Mouse (Mus musculus): ENCODE measurements around the gene Nr1d1.

The Nr1d1 gene

GRCm38 (mm10) chr11:98774582-98775347, at the start of gene Nr1d1:
Gene Nr1d1, minus strand, starts transcription at chr11:98775333.
- no peak for DNase-seq (ENCODE audit: low read depth, low spot score)

DNA sequence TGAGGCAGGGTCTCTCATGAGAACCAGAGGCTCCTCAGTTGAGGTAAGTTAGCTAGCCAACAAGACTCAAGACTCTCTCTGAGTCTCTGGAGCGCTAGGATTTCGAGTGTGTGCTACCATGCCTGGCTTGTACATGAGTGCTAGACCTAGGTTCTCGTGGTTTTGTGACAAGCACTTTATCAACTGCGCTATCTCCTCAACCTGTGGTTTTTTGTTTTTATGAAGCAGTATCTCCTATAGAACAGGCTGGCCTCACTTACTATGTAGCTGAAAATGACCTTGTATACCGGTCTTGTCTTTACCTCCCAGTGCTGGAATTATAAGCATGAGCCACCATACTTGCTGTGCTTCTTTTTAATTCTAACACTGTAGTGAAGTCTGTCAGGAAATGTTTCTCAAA, 45.8 kb upstream of the Nr1d1 start:
- no peak for DNase-seq (ENCODE audit: low read depth, low spot score)

DNA sequence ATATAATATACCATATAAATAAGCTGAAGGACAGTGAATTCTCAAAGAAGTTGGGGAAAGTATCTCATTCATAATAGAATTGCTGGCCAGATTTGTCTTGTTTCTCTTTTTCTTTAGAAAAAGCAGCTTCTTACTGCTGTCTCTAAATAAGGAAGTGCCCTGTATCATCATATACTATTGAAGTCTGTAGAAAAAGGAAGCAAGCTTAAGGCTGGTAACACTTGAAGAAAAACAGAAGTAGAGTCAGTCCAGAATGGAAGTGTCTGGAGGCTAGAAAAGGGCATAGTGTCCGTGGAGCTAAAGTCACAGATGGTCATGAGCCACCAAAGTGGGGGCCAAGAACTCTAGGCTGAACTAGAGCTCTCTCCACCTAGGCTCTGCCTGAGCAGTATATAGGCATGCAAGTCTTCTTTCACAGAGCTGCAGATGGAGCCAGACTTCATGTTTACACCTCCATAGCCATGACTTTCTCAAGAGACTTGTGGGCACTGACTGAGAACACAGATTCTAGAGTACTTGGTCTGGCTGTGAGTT, 41.6 kb upstream of the Nr1d1 start:
- no peak for DNase-seq (ENCODE audit: low read depth, low spot score)

GRCm38 (mm10) chr11:98810686-98811085, 35.6 kb upstream of the Nr1d1 start:
- no peak for DNase-seq (ENCODE audit: low read depth, low spot score)

DNA sequence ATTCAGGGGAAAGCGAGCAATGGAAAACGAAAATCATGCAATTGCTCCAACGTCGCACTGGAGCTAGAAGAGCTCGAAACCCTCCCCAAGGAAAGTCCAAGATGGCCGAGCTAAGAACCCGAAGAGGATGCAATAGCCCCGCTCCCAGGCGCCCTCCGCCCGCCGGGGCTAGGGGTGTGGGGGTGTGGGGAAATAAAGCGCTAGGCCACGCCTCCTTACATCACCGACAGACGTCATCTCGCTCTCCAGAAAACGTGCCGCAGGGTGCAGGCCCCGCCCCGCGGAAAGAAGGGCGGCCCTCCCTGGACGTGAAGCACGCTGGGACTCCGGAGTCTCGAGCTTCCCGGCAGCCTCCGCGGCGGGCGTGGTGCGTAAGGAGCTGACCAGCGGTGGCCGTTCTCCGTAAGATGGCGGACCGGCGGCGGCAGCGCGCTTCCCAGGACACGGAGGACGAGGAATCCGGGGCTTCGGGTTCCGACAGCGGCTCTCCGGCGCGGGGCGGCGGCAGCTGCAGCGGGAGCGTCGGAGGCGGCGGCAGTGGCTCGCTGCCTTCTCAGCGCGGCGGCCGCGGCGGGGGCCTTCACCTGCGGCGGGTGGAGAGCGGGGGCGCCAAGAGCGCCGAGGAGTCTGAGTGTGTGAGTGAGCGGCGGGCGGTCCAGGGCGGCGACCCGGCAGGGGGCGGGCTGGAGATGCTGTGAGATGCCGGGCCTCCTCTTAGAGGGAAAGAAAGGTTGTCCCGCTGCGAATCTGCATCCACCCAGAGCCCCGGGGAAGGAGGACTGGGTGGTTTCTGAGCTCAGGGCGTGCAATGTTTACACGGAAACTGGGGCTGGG, 34.5 kb upstream of the Nr1d1 start:
- peak; percentile 97 for DNase-seq (ENCODE audit: low read depth, low spot score)

DNA sequence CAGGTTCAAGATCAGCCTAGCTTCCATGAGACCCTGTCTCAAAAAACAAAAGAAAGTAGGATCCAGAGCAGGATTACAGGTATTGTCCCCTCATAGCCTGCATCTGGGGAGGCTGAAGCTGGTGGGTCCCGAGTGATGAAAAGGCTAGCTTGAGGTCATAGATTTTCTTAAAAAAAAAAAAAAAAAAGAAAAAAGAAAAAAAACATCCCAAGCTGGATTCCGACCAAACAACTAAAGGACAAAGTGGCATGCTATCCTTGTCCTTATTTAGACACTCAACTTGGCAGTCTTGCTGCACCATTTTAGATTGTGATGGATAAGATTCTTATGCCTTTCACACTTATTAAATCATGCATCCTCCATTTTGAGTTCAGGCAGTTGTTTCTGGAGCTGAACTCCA, 33.3 kb upstream of the Nr1d1 start:
- no peak for DNase-seq (ENCODE audit: low read depth, low spot score)

GRCm38 (mm10) chr11:98804605-98805004, 29.5 kb upstream of the Nr1d1 start, which contains the start of gene Casc3:
Gene Casc3, plus strand, starts transcription at chr11:98804905.
- no peak for DNase-seq (ENCODE audit: low read depth, low spot score)

- DNase-seq (ENCODE audit: low read depth, low spot score): no peak
These were observed 22.8 kb upstream of the Nr1d1 start for GRCm38 (mm10) chr11:98797909-98798308.

GRCm38 (mm10) chr11:98797306-98797705, 22.2 kb upstream of the Nr1d1 start:
- DNase-seq (ENCODE audit: low read depth, low spot score): no peak

- DNase-seq (ENCODE audit: low read depth, low spot score): peak; percentile 70
These were observed 21.5 kb upstream of the Nr1d1 start for GRCm38 (mm10) chr11:98796515-98797216.

DNA sequence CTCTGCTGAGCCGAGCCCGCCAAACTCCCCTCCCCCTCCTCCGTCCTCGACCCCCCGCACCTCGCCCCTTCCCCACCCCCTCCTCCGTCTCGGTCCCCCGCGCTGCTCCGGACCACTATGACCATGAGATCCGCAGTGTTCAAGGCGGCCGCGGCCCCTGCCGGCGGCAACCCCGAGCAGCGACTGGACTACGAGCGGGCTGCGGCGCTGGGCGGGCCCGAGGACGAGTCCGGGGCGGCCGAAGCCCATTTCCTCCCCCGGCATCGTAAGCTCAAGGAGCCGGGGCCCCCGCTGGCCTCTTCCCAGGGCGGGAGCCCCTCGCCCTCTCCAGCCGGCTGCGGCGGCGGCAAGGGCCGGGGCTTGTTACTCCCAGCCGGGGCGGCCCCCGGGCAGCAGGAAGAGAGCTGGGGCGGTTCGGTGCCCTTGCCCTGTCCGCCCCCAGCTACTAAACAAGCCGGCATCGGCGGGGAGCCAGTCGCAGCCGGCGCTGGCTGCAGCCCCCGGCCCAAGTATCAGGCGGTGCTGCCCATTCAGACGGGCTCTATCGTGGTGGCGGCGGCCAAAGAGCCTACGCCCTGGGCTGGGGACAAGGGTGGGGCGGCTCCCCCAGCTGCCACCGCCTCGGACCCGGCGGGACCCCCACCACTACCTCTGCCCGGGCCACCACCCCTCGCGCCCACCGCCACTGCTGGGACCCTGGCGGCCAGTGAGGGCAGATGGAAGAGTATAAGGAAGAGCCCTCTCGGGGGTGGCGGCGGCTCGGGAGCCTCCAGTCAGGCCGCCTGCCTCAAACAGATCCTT, 20.8 kb upstream of the Nr1d1 start:
- peak; percentile 58 for DNase-seq (ENCODE audit: low read depth, low spot score)

DNA sequence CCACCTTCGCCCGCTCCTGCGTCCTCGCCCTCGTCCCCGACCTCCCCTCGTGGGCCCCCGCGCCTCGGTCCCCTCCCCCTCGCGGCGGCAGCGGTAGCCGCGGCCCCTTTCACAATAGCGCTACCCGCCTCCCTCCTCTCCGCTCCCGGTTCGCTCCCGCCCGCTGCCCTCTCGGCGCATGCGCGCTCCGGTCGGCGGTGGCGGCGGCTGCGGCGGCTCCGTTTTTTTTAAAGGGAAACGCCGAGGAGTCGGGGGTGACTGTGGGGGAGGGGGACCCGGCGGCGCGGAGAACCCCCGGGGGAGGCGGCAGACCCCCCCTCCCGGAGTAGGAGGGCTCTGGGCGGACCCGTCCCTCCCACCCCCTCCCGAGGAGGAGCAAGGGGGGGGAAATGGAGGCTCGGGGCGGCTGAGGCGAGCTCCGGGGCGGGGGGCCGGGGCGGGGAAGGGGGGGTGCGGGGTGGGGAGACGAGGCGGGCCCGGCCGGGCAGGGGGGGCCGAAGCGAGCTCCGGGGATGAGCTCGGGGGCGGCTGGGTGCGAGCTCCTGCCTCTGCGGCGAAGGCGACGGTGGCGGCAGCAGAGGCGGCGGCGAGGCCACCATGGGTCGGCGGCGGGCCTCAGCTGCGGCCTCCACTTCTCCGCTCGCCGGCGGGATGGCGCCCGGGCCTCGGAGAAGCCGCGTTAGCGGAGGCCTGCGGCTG, 20.0 kb upstream of the Nr1d1 start, which contains the start of gene Msl1:
Msl1 (plus strand) TSS at position 502 of the 699 bp plus-strand sequence.
- DNase-seq (ENCODE audit: low read depth, low spot score): peak; percentile 76

DNA sequence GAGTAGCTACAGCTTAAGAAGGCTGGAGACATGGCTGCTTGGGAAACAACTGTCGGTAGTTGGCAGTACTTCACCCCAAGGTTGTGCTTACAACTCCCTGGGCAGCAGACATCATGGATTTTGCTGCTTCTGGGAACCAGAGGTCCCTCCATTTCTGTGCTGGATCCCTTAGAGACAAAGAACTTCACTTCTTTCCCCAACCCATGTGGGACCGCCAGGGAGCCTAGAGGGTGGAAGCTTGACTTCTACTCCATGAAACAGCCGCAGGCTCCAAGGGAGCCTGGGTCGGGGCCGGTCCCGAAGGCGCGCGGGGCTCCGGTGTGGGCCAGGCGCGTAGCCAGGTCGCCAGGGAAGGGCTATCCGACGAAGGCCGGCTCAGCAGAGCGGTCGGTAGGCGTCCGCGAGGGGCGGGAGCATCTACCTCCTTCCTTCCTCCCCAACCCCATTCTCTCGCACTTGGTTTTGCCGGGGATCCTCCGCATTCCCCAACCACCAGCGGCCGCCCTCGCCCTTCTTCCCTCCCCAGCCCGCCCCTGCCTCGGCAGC, 19.4 kb upstream of the Nr1d1 start:
- DNase-seq (ENCODE audit: low read depth, low spot score): peak; percentile 84

GRCm38 (mm10) chr11:98792081-98792480, 16.9 kb upstream of the Nr1d1 start:
- DNase-seq (ENCODE audit: low read depth, low spot score): no peak

GRCm38 (mm10) chr11:98791448-98791847, 16.3 kb upstream of the Nr1d1 start:
- no peak for DNase-seq (ENCODE audit: low read depth, low spot score)

- no peak for DNase-seq (ENCODE audit: low read depth, low spot score)
These were observed 15.6 kb upstream of the Nr1d1 start for GRCm38 (mm10) chr11:98790631-98791205.

- no peak for DNase-seq (ENCODE audit: low read depth, low spot score)
These were observed 14.7 kb upstream of the Nr1d1 start for GRCm38 (mm10) chr11:98789824-98790223.

DNA sequence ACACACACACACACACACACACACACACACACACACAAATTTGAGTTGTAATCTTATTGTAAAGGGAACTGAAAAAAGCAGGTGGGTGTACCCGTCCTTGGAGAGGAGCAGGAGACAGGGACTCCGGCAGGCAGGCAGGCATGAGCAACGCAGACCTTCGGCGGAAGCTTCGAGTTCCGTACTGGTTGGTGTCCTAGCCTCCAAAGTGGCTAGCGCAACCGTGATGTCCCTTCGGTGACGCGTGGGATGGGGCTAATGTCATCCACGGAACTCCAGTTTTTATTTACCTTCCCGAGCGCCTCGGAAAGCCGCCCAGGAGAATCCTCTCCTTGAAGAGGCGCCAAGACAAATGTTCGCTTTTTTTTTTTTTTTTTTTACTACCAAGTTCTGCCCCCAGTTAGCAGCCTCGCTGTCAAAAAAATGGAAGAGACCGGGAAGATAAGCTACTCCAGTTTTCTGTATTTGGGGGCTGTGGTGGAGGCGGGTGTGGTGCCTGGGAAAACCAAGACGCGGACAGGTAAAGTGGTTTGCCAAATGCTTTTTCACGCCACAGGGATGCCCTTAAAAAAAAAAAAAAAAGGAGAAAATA, 14.2 kb upstream of the Nr1d1 start:
- DNase-seq (ENCODE audit: low read depth, low spot score): no peak

- DNase-seq (ENCODE audit: low read depth, low spot score): peak; percentile 98
These were observed 13.6 kb upstream of the Nr1d1 start for GRCm38 (mm10) chr11:98788550-98789218.
